Mouse (Mus musculus) testis, adult 2 months (tissue): ENCODE data around the gene Chrnb1. TPM values are rescaled to one million over a fixed set of nuclear protein-coding genes. Genes with fewer than 3 reads are reported as not detected.

Experiments
- H3K27ac ChIP-seq: fragments of 200-500 bp; 2 replicates; pipeline ENCODE4 v1.5.1; 2012; ENCODE audit warnings: low read depth, low read length; ENCODE audit not compliant: control insufficient read depth, insufficient read depth
- H3K27me3 ChIP-seq: fragments of 200-500 bp; 2 replicates; pipeline ENCODE4 v1.6.1; 2012; ENCODE audit warnings: mild to moderate bottlenecking, low read length, moderate library complexity; ENCODE audit not compliant: control insufficient read depth, insufficient read depth
- H3K36me3 ChIP-seq: fragments of 200-500 bp; 2 replicates; pipeline ENCODE4 v1.6.1; 2012; ENCODE audit warnings: mild to moderate bottlenecking, low read length; ENCODE audit not compliant: control insufficient read depth, insufficient read depth
- H3K4me1 ChIP-seq: fragments of 200-500 bp; 2 replicates; pipeline ENCODE4 v1.6.1; 2012; ENCODE audit warnings: low read length; ENCODE audit not compliant: control insufficient read depth, insufficient read depth
- H3K4me3 ChIP-seq: fragments of 200-500 bp; 2 replicates; pipeline ENCODE4 v1.5.1; 2012; ENCODE audit warnings: low read depth, mild to moderate bottlenecking, low read length, moderate library complexity, mixed read lengths; ENCODE audit not compliant: control insufficient read depth
- CTCF ChIP-seq: fragments of 200-500 bp; IDR thresholded peaks from 2 replicates; pipeline ENCODE4 v1.5.1; 2012; ENCODE audit warnings: low read depth, mild to moderate bottlenecking, inconsistent platforms, low read length, moderate library complexity; ENCODE audit not compliant: control insufficient read depth, insufficient read depth, insufficient replicate concordance
- POLR2A ChIP-seq: fragments of 200-500 bp; IDR thresholded peaks from 2 replicates; pipeline ENCODE4 v1.6.1; 2012; ENCODE audit warnings: low read depth, mild to moderate bottlenecking, inconsistent platforms, low read length, moderate library complexity; ENCODE audit not compliant: control insufficient read depth
- polyA plus RNA-seq: library from polyadenylated mRNA; depleted of rRNA; stranded (reverse); fragments of >200 nt; gene quantifications from 2 replicates; pipeline ENCODE4 v1.2.3, GENCODE M21; 2012; rRNA removed

Chrnb1 gene
- polyA plus RNA-seq, 1 experiment, result 1.2 TPM

DNA sequence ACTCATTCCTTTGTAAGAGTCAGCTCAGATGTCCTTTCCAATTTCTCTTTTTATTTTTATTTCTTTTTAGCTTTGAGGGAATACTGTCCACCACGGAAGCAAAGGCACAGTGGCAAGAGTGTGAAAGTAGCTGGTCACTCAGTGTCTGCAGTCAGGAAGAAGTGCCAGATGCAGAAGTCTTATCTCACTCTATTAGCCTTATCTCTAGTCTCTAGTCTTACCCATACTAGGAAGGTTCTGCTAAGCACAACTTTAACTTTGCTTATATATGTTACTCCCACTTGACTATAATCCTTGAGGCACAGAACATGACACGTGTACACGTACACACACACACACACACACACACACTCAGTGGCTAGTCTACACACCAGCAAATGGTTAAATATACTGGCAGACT, 44.1 kb downstream of the Chrnb1 start:
- Histone ChIP-seq H3K4me1 (0 out of 2 replicates have a peak, but pooled peaks cover 2% of the 10 kb centered on the region), H3K4me3 (no peak overlapping the region), H3K27me3 (no peaks in the 10 kb centered on the region), H3K36me3 (peaks cover 9% of the 10 kb centered on the region), H3K27ac (no peak overlapping the region)
- TF ChIP-seq CTCF (no peak), POLR2A (no peak)

Other genes with a start within 250 kb of the Chrnb1 start
- 39.3 and 42.7 TPM in 2 replicates for gene Dnah2, start 246.8 kb downstream of the Chrnb1 start, polyA plus RNA-seq
- gene Efnb3, start 235.7 kb downstream of the Chrnb1 start, polyA plus RNA-seq, result 2.7 and 3.3 TPM in 2 replicates
- 9.5 and 9.7 TPM in 2 replicates for gene Wrap53, start 215.7 kb downstream of the Chrnb1 start, polyA plus RNA-seq
- 22.1 TPM in 2 replicates for gene Trp53, start 215.6 kb downstream of the Chrnb1 start, polyA plus RNA-seq
- 27.9 and 40.5 TPM in 2 replicates for gene Atp1b2, start 190.0 kb downstream of the Chrnb1 start, polyA plus RNA-seq
- gene Shbg, start 178.0 kb downstream of the Chrnb1 start, polyA plus RNA-seq, result 11.9 and 16.4 TPM in 2 replicates
- gene Sat2, start 173.9 kb downstream of the Chrnb1 start, polyA plus RNA-seq, result 7.0 and 9.4 TPM in 2 replicates
- 63.3 and 69.1 TPM in 2 replicates for gene Fxr2, start 163.0 kb downstream of the Chrnb1 start, polyA plus RNA-seq
- 0.25 and 0.38 TPM in 2 replicates for gene Sox15, start 140.6 kb downstream of the Chrnb1 start, polyA plus RNA-seq
- gene Mpdu1, start 133.3 kb downstream of the Chrnb1 start, polyA plus RNA-seq, result 41.9 and 42.5 TPM in 2 replicates
- gene Cd68, start 129.8 kb downstream of the Chrnb1 start, polyA plus RNA-seq, result 3.9 and 4.4 TPM in 2 replicates
- 166 and 210 TPM in 2 replicates for gene Eif4a1, start 123.5 kb downstream of the Chrnb1 start, polyA plus RNA-seq
- gene Senp3, start 113.9 kb downstream of the Chrnb1 start, polyA plus RNA-seq, result 54.7 and 67.6 TPM in 2 replicates
- 4.2 and 5.6 TPM in 2 replicates for gene Tnfsf13, start 110.2 kb downstream of the Chrnb1 start, polyA plus RNA-seq
- gene Tnfsf12, start 100.1 kb downstream of the Chrnb1 start, polyA plus RNA-seq, result 2.9 and 3.3 TPM in 2 replicates
- gene Tnfsfm13, start 99.8 kb downstream of the Chrnb1 start, polyA plus RNA-seq, result 1.3 and 1.9 TPM in 2 replicates
- gene Polr2a, start 37.3 kb downstream of the Chrnb1 start, polyA plus RNA-seq, result 54.7 and 75.8 TPM in 2 replicates
- 210 and 236 TPM in 2 replicates for gene Slc35g3, start 34.0 kb downstream of the Chrnb1 start, polyA plus RNA-seq
- gene Zbtb4, start 30.0 kb downstream of the Chrnb1 start, polyA plus RNA-seq, result 5.1 and 6.0 TPM in 2 replicates
- 2.7 and 3.2 TPM in 2 replicates for gene Fgf11, start 5.9 kb upstream of the Chrnb1 start, polyA plus RNA-seq
- 0.52 and 0.79 TPM in 2 replicates for gene Tmem102, start 9.7 kb upstream of the Chrnb1 start, polyA plus RNA-seq
- 136 and 193 TPM in 2 replicates for gene Gm39566, start 19.4 kb upstream of the Chrnb1 start, polyA plus RNA-seq
- 758 and 858 TPM in 2 replicates for gene Spem2, start 22.5 kb upstream of the Chrnb1 start, polyA plus RNA-seq
- gene Spem1, start 26.2 kb upstream of the Chrnb1 start, polyA plus RNA-seq, result 1,704 and 1,758 TPM in 2 replicates
- gene Nlgn2, start 41.8 kb upstream of the Chrnb1 start, polyA plus RNA-seq, result 2.4 and 2.7 TPM in 2 replicates
- gene Tmem256, start 42.6 kb upstream of the Chrnb1 start, polyA plus RNA-seq, result 21.9 and 22.7 TPM in 2 replicates
- 6.5 and 8.5 TPM in 2 replicates for gene Plscr3, start 50.4 kb upstream of the Chrnb1 start, polyA plus RNA-seq
- 1.6 and 1.9 TPM in 2 replicates for gene Tnk1, start 62.8 kb upstream of the Chrnb1 start, polyA plus RNA-seq
- gene Tmem95, start 82.1 kb upstream of the Chrnb1 start, polyA plus RNA-seq, result 20.8 and 27.5 TPM in 2 replicates
- gene Kctd11, start 85.5 kb upstream of the Chrnb1 start, polyA plus RNA-seq, result 0.47 and 0.69 TPM in 2 replicates
- gene Acap1, start 99.6 kb upstream of the Chrnb1 start, polyA plus RNA-seq, result 4.0 and 4.9 TPM in 2 replicates
- gene 2810408A11Rik, start 105.0 kb upstream of the Chrnb1 start, polyA plus RNA-seq, result 124 and 125 TPM in 2 replicates
- gene Neurl4, start 105.1 kb upstream of the Chrnb1 start, polyA plus RNA-seq, result 57.7 and 61.1 TPM in 2 replicates
- 290 and 295 TPM in 2 replicates for gene Gps2, start 117.9 kb upstream of the Chrnb1 start, polyA plus RNA-seq
- gene Eif5a, start 126.0 kb upstream of the Chrnb1 start, polyA plus RNA-seq, result 621 and 702 TPM in 2 replicates
- gene Ybx2, start 139.9 kb upstream of the Chrnb1 start, polyA plus RNA-seq, result 3,709 and 3,883 TPM in 2 replicates
- gene Slc2a4, start 152.2 kb upstream of the Chrnb1 start, polyA plus RNA-seq, result 1.9 and 3.6 TPM in 2 replicates
- 3.0 and 4.9 TPM in 2 replicates for gene Cldn7, start 168.8 kb upstream of the Chrnb1 start, polyA plus RNA-seq
- 120 and 137 TPM in 2 replicates for gene Ctdnep1, start 185.2 kb upstream of the Chrnb1 start, polyA plus RNA-seq
- 225 and 226 TPM in 2 replicates for gene Elp5, start 186.6 kb upstream of the Chrnb1 start, polyA plus RNA-seq
- gene Gabarap, start 195.2 kb upstream of the Chrnb1 start, polyA plus RNA-seq, result 659 and 826 TPM in 2 replicates
- 19.0 and 21.2 TPM in 2 replicates for gene Phf23, start 199.8 kb upstream of the Chrnb1 start, polyA plus RNA-seq
- gene Dvl2, start 204.7 kb upstream of the Chrnb1 start, polyA plus RNA-seq, result 15.2 and 16.4 TPM in 2 replicates
- 20.6 and 20.9 TPM in 2 replicates for gene Acadvl, start 219.5 kb upstream of the Chrnb1 start, polyA plus RNA-seq
- 5.6 and 6.5 TPM in 2 replicates for gene Dlg4, start 221.0 kb upstream of the Chrnb1 start, polyA plus RNA-seq